Mouse (Mus musculus) cerebellum, adult 9-11 months (tissue): ENCODE data around the gene Tbcc.

Experiments
- DNase-seq: peaks from one replicate; pipeline ENCODE4 v3.0.0; 2022

Gene Tbcc

GRCm38 (mm10) chr17:46870204-46870798, 20.2 kb upstream of the Tbcc start:
- no peak for DNase-seq

DNA sequence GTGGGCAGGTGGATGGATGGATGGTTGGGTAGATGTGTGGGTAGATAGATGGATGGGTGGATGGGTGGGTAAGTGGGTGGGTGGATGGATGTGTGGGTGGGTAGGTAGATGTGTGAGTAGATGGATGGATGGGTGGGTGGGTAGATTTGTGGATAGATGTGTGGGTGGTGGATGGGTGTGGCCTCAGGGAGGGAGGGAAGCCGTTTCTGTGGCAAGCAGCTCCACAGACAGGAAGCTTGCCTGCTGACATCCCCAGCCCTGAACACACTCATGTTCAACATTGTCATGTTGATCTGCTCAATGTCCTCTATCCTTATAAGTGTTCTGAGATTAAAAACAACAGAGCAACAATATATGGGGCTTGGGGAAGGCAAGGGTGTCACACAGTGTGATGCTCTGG, 19.6 kb upstream of the Tbcc start:
- no peak for DNase-seq

- DNase-seq: no peak
Observed at GRCm38 (mm10) chr17:46872806-46873205, 17.7 kb upstream of the Tbcc start.

GRCm38 (mm10) chr17:46874133-46874532, 16.4 kb upstream of the Tbcc start:
- no peak for DNase-seq

GRCm38 (mm10) chr17:46875626-46876025, 14.9 kb upstream of the Tbcc start:
- DNase-seq: no peak

GRCm38 (mm10) chr17:46876371-46876950, 14.0 kb upstream of the Tbcc start:
- DNase-seq: no peak

DNA sequence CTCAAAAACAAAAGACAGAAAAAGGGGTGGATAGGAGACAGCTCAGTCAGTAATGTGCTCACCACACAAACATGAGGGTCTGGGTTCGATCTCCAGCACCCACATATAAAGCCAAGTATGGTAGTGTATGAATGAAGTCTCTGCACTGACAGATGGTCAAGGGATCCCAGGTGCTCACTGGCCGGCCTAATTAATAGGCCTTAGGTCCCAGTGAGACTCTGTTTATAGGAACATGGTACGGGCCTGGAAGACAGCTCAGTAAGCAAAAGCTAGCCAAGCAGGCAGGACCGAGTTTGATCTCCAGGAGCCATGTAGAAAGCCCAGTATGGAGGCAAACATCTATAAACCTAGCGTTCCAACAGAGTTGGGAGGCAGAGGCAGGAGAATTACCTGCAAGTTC, 13.4 kb upstream of the Tbcc start:
- no peak for DNase-seq

- DNase-seq: no peak
Observed at GRCm38 (mm10) chr17:46879841-46880311, 10.6 kb upstream of the Tbcc start.

DNA sequence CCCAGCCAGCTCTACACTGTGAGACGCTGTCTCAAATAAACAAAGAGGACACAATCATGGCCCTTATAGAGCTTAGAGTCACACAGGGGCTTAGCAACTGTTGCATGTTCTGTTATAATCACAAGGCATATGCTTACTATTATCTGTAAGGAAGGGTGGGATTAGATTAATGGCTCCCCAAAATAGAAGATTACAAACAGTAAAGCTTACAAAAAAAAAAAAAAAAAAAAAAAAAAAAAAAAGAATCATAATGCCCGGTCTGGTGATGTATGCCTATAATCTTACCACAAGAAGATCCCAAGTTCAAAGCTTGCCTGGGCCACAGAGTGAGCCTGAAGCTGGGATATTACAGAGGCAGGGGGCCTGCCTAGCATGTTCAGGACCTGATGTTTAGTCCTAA, 10.2 kb upstream of the Tbcc start:
- DNase-seq: no peak

GRCm38 (mm10) chr17:46881728-46882127, 8.8 kb upstream of the Tbcc start:
- DNase-seq: no peak

GRCm38 (mm10) chr17:46883107-46883506, 7.4 kb upstream of the Tbcc start:
- no peak for DNase-seq

GRCm38 (mm10) chr17:46884766-46885165, 5.7 kb upstream of the Tbcc start:
- DNase-seq: no peak

GRCm38 (mm10) chr17:46885218-46885909, 5.1 kb upstream of the Tbcc start:
- DNase-seq: no peak

- peak; percentile 51 for DNase-seq
Observed at GRCm38 (mm10) chr17:46885910-46886643, 4.4 kb upstream of the Tbcc start.

GRCm38 (mm10) chr17:46888511-46889212, 1.8 kb upstream of the Tbcc start:
- peak; percentile 71 for DNase-seq

DNA sequence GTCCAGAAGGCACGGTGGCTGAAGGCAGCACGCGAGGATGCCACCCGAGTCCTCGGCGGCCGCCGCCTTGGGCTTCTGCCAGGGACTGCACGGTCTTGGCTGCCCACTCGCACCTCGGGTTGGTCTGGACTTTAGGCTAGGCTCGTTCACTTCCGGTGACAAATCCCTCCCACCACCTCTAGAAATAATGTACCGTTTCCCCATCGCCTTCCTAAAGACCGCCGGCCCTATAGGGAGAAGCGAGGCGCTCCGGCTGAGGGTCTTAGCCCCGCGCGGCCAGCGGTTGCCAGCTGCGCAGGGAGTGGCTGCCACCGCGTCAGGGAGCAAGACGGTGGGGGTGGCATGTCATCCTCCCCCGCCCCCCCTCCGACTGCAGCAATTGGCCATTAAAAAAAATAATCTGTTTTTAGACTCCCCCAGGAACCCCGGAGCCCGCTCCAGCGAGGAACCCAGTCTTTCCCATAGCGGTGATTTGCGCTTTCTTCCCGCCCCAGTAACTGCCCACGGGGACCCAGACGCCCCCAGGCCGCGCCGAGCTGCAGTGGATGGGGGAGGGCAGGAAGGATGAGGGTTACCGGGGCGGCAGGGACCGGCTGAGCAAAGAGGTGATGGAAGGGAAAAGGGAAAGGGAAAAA, 917 bp upstream of the Tbcc start:
- DNase-seq: peak; percentile 91

DNA sequence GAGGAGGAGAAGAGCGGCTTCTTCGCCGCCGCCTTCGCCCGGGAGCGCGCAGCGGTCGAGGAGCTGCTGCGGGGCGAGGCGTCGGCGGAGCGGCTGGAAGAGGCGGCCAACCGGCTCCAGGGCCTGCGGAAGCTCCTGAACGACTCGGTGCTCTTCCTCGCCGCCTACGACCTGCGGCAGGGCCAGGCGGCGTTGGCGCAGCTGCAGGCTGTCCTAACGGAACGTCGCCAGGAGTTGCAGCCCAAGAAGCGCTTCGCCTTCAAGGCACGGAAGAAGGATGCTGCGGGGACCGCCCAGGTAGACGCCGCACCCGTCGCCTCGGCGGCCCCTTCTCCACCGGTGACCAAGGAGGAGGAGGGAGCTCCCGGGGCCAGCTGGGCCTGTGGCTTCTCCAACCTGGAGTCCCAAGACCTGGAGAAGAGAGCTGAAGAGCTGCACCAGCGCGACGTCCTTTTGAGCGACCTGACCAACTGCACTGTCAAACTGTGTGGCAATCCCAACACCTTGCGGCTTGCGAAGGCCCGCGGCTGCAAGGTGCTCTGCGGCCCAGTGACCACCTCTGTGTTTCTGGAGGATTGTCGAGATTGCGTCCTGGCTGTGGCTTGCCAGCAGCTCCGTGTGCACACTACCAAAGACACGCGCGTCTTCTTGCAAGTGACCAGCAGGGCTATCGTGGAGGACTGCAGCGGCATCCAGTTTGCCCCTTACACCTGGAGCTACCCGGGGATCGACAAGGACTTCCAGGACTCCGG, 535 bp downstream of the Tbcc start:
- peak; percentile 78 for DNase-seq

- no peak for DNase-seq
Observed at GRCm38 (mm10) chr17:46895426-46895825, 4.9 kb downstream of the Tbcc start.

DNA sequence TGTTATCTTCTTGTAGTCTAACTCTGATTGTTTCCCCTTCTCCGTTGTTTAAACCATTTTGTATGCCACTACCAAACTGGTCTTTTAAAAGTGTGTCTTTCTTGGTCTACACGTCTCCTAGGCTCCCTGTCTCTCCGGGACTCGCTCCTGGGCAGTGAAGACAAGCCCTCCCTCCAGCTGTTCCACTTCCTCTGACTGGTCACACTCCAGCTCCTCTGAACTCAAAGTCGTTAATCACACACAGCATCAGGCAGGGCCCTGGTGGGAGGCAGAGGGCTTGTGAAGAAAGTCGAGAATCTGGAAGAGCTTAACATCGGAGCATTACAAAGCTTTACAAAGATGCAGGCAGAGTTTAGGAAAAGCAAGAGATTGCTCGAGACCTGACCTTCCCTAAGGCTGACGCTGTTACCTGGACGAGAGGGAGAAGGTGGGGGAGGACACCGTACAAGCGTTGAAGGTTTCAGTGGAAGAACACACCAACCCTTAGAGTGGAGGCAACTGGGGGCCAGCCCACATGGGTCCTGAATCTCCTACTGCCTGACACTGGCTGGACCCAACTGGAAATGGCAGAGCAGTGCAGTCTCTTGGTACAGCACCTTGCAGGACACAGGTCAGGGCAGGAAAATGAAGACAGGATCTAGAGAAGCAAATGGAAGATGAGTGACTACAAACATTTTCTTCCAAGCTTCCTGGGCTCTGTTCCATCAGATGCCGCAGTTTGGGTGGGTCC, 6.9 kb downstream of the Tbcc start:
- no peak for DNase-seq

- no peak for DNase-seq
Observed at GRCm38 (mm10) chr17:46900941-46901340, 10.5 kb downstream of the Tbcc start.

DNA sequence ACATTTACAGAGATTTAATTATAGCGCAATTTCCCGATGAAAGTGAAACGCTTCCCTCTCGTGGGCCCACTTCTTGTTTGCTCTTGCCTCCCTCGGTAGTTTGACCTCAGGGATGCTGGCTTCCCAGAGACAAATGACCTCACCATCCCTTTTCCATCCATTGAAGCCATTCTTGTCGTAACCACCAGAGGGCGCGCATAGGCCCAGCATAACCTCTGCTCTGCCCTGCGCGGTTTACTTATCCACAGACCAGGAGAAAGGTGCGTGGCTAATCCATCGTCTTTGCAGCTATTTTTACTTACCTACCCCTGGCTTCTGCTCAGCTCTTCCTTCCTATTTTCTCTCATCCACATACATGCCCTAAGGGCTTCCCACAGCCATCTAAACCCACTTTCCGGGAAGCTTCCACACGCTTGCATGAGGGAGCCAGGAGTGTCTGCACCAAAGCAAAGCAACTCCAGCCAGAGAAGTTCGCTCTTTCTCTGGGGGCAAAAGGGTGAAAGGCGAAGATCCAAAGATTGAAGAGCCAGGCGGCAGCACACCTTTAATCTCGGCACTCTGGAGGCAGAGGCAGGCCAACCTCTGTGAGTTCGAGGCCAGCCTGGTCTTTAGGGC, 13.5 kb downstream of the Tbcc start:
- DNase-seq: peak; percentile 84
